9 mouse cellular contexts compared by ENCODE assay signal in genomic region chr10:60834949-60835348, GRCm38 (mm10). TPM values are rescaled to one million over a fixed set of nuclear protein-coding genes. Genes with fewer than 3 reads are reported as not detected.
DNase-seq lines count a peak whose midpoint lies in the region; ATAC-seq and TF ChIP-seq lines count a peak whose summit lies in the region.
"Had no signal": no experiment of that assay in that cellular context is flagged by ENCODE, and none has a peak within 500 bp of the region (broad histone marks: within the 10 kb centered on the region; RNA-seq: fewer than 3 reads in every experiment).

No protein-coding gene starts in this region.

- H3K4me3 ChIP-seq in forebrain, embryonic 10.5 days = no peak overlapping the region
- no peak overlapping the region for H3K4me3 ChIP-seq in forebrain, embryonic 12.5 days (replicated peaks)
- H3K4me3 ChIP-seq in embryonic facial prominence, embryonic 11.5 days (ENCODE audit: low read depth, low read length) = no peak overlapping the region
- H3K4me3 ChIP-seq in lung, embryonic 14.5 days (ENCODE audit: low read depth, low read length) = no peak overlapping the region

- TF ChIP-seq CTCF in lung, embryonic 14.5 days (IDR thresholded peaks at IDR 0.05; ENCODE audit: low read depth) = peak; percentile 98

- H3K36me3 ChIP-seq in forebrain, embryonic 10.5 days (replicated peaks) = no peaks in the 10 kb centered on the region
- H3K36me3 ChIP-seq in forebrain, embryonic 12.5 days (replicated peaks) = no peaks in the 10 kb centered on the region
- no peaks in the 10 kb centered on the region for H3K36me3 ChIP-seq in embryonic facial prominence, embryonic 11.5 days (replicated peaks; ENCODE audit: control insufficient read depth, insufficient read depth, low read depth, low read length)
- H3K36me3 ChIP-seq in lung, embryonic 14.5 days (ENCODE audit: insufficient read depth) = no peaks in the 10 kb centered on the region
- H3K36me3 ChIP-seq: G1E had no signal

- peaks cover 34% of the 10 kb centered on the region for H3K4me1 ChIP-seq in forebrain, embryonic 10.5 days
- H3K4me1 ChIP-seq in forebrain, embryonic 12.5 days = peaks cover 18% of the 10 kb centered on the region
- no peaks in the 10 kb centered on the region for H3K4me1 ChIP-seq in embryonic facial prominence, embryonic 11.5 days (ENCODE audit: control insufficient read depth, insufficient read depth, low read length)
- no peaks in the 10 kb centered on the region; the same call in 1 of the 2 replicates for H3K4me1 ChIP-seq in lung, embryonic 14.5 days (ENCODE audit: insufficient read depth)

- H3K9me3 ChIP-seq in forebrain, embryonic 10.5 days = no peaks in the 10 kb centered on the region
- H3K9me3 ChIP-seq in forebrain, embryonic 12.5 days = no peaks in the 10 kb centered on the region
- no peaks in the 10 kb centered on the region for H3K9me3 ChIP-seq in embryonic facial prominence, embryonic 11.5 days (replicated peaks; ENCODE audit: control insufficient read depth, low read length)
- no peaks in the 10 kb centered on the region for H3K9me3 ChIP-seq in lung, embryonic 14.5 days (ENCODE audit: low read depth, low read length)

- DNase-seq in forebrain, embryonic 10.5 days (ENCODE audit: extremely low spot score, low spot score) = peak; percentile 78
- peak; percentile 54 for DNase-seq in A20 (ENCODE audit: low read depth, low spot score)
- peak; percentile 85 for DNase-seq in adrenal gland, postnatal 25 days
- DNase-seq in embryonic facial prominence, embryonic 11.5 days (ENCODE audit: low spot score) = peak; percentile 82
- DNase-seq in kidney, adult 9 months = peak; percentile 81
- DNase-seq in lung, embryonic 14.5 days = peak; percentile 91
- peak; percentile 29 for DNase-seq in spleen, adult 12 weeks (ENCODE audit: low spot score)

- no peak for ATAC-seq in forebrain, embryonic 12.5 days (ENCODE audit: low FRiP score)
- ATAC-seq in embryonic facial prominence, embryonic 11.5 days (replicated peaks; ENCODE audit: insufficient number of reproducible peaks, low FRiP score, low TSS enrichment, low read depth) = no peak
- ATAC-seq in lung, embryonic 14.5 days (ENCODE audit: insufficient read depth) = no peak

- no peak overlapping the region for H3K9ac ChIP-seq in forebrain, embryonic 12.5 days
- H3K9ac ChIP-seq in embryonic facial prominence, embryonic 11.5 days (replicated peaks; ENCODE audit: low read length) = no peak overlapping the region
- no peak overlapping the region for H3K9ac ChIP-seq in lung, embryonic 14.5 days

- no peak overlapping the region for H3K4me2 ChIP-seq in forebrain, embryonic 12.5 days
- H3K4me2 ChIP-seq in embryonic facial prominence, embryonic 11.5 days (ENCODE audit: low read depth, low read length) = no peak overlapping the region
- no peak overlapping the region for H3K4me2 ChIP-seq in lung, embryonic 14.5 days

- peaks cover 57% of the 10 kb centered on the region for H3K27me3 ChIP-seq in forebrain, embryonic 10.5 days (ENCODE audit: poor library complexity, severe bottlenecking)
- H3K27me3 ChIP-seq in forebrain, embryonic 12.5 days = peaks cover 41% of the 10 kb centered on the region
- peaks cover 24% of the 10 kb centered on the region for H3K27me3 ChIP-seq in embryonic facial prominence, embryonic 11.5 days (ENCODE audit: control insufficient read depth, insufficient read depth, low read length)
- H3K27me3 ChIP-seq in lung, embryonic 14.5 days (ENCODE audit: insufficient read depth, low read length) = no peaks in the 10 kb centered on the region; the same call in 1 of the 2 replicates

- WGBS in forebrain, embryonic 10.5 days = 5% methylated on average over 13 of the region's 13 CpGs
- 3% methylated on average over 13 of the region's 13 CpGs for WGBS in forebrain, embryonic 12.5 days
- WGBS in embryonic facial prominence, embryonic 11.5 days = 3% methylated on average over 13 of the region's 13 CpGs
- WGBS in lung, embryonic 14.5 days = 5% methylated on average over 13 of the region's 13 CpGs

- H3K27ac ChIP-seq in forebrain, embryonic 10.5 days = no peak overlapping the region
- no peak overlapping the region for H3K27ac ChIP-seq in forebrain, embryonic 12.5 days
- H3K27ac ChIP-seq in embryonic facial prominence, embryonic 11.5 days (replicated peaks; ENCODE audit: low read depth, low read length) = no peak overlapping the region
- H3K27ac ChIP-seq in lung, embryonic 14.5 days (ENCODE audit: low read depth) = no peak overlapping the region

RNA-seq across cellular contexts. Expression of gene Unc5b, which starts 3.6 kb away (rescaled TPM):
- polyA plus RNA-seq in forebrain, embryonic 10.5 days (2016; fragmentation: Nextera tagmentation; extraction: Ambion mirVana) = 3.2 and 3.4 TPM in 2 replicates
- 3.6 and 4.7 TPM in 2 replicates for polyA plus RNA-seq in forebrain, embryonic 12.5 days (2016; fragmentation: Nextera tagmentation; extraction: Ambion mirVana)
- 5.5 and 8.0 TPM in 2 replicates for total RNA-seq in adrenal gland, postnatal 25 days (2021)
- 4.0 and 4.7 TPM in 2 replicates for polyA plus RNA-seq in embryonic facial prominence, embryonic 11.5 days (2014; fragmentation: Nextera tagmentation; extraction: Ambion mirVana)
- 6.6 TPM in 2 replicates for polyA plus RNA-seq in lung, embryonic 14.5 days (2014; fragmentation: Nextera tagmentation; extraction: Ambion mirVana)
- polyA plus RNA-seq: G1E had no signal

Comparison
In these comparisons a context has a peak if more than half of its experiments do, and no peak if none do; other contexts are left out.
1. DNase-seq: peak in every context shown above with its lines; median percentile 91 in lung, embryonic 14.5 days; 85 in adrenal gland, postnatal 25 days; 82 in embryonic facial prominence, embryonic 11.5 days; 81 in kidney, adult 9 months; 78 in forebrain, embryonic 10.5 days; 54 in A20; 29 in spleen, adult 12 weeks.